Mouse (Mus musculus): ENCODE data around the gene Wee1.

GRCm38 (mm10) chr7:110156712-110157260, 34.9 kb downstream of the Wee1 start:
- TF ChIP-seq CTCF (IDR thresholded peaks at IDR 0.05; ENCODE audit: borderline replicate concordance, insufficient read depth, low read depth, low read length) (no peak), POLR2A (IDR thresholded peaks at IDR 0.05; ENCODE audit: borderline replicate concordance, insufficient read depth, low read length) (no peak)

All from cerebellum, adult 2 months (tissue).